Mouse (Mus musculus): ENCODE data around the gene Hist1h2bn. TPM values are rescaled to one million over a fixed set of nuclear protein-coding genes. Genes with fewer than 3 reads are reported as not detected.
"Not testable (repeated sequence)": the region's sequence is repeated elsewhere in the genome, so short reads cannot be mapped to it uniquely, and the experiment has no call there.

Gene Hist1h2bn
- polyA plus RNA-seq, 1 experiment from 2014 or later = 1.4 TPM

DNA sequence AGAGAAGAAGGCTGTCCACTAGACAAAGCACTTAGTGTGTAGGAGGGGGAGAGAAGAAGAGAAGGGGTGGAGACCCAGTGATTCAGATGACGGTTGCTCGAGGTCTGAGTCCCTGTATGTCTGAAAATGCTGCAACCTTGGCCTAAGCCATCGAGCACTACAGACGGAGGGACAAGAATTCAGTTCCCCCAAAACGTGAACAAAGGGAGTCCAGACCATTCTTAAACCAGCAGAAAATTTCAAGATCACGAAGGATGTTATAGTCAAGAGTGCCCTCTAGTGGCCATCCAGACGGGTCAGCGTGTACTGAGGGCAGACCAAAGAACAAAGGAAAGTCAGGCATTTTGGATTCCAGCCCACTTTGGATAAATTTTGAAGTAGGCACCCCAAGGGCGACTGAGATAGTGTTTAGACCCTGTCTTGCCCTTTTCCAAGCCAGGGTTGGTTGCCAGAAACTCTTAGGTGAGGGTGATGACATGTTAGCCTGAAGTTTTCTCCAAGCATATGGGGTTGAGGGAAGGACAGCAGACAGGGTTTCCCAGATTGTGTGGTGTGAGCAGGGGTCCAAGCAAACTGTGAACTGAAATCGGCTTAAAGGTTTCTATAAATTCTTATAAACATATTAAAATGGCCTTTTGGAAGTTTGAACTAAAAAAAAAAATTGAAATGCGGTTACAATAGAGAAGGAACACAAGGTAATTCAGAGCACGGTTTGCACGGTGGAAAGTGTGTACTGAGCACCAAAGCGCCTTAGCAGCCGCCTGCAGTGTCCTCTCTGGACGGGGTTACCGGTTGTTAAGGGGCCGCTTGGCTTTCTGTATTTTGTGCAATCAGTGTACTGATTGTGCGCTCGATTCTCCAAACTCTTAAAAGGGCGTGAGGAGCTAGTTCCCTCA, 19.7 kb upstream of the Hist1h2bn start:
- Histone ChIP-seq H3K4me3 (peak overlapping the region; percentile 60), H3K4me2 (peak overlapping the region; percentile 78), H3K27ac (replicated peaks) (peak overlapping the region; percentile 95), H3K27me3 (replicated peaks) (no peaks in the 10 kb centered on the region), H3K36me3 (no peaks in the 10 kb centered on the region), H3K9me3 (no peaks in the 10 kb centered on the region), H3K4me1 (peaks cover 21% of the 10 kb centered on the region), H3K9ac (peak overlapping the region; percentile 84)
- ATAC-seq (ENCODE audit: extremely low read depth, insufficient number of reproducible peaks, low FRiP score, low TSS enrichment) = peak; percentile 35; the same call in 1 of the 2 replicates
- WGBS = under 1% methylated on average over 21 of the region's 21 CpGs

DNA sequence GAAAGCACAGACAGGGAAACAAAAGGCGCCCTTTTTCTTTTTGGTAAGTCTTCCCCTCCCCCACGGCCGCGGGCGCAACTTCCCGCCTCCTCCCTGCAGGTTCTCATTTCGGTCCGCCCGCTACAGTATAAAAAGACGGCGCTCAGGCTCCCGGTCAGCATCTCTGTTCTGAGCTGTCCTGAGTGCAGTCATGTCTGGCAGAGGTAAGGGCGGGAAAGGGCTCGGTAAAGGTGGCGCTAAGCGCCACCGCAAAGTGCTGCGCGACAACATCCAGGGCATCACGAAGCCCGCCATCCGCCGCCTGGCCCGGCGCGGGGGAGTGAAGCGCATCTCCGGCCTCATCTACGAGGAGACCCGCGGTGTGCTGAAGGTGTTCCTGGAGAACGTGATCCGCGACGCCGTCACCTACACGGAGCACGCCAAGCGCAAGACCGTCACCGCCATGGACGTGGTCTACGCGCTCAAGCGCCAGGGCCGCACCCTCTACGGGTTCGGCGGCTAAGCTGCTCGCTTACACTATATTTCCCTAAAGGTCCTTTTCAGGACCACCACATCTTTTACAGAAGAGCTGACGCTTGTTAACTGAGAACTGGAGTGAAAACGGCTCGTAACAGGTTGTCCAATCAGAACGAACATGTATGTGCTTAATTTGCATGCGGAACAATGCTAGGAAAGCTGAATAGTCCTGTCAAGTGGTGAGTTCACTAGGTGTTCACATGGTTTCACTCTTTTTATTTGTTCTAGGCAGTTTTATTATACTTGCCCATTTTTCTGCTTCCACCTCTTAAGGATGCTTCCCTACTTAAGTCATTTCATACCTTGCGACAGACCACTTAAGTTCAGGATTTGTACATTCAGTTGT, 18.8 kb upstream of the Hist1h2bn start, which contains the start of gene Hist1h4j:
Gene Hist1h4j (plus strand): TSS at position 159 of the 862 bp plus-strand sequence.
- Histone ChIP-seq H3K4me1 (peaks cover 29% of the 10 kb centered on the region), H3K4me3 (peak within 1 kb of the TSS; percentile 60), H3K9ac (peak within 1 kb of the TSS; percentile 84), H3K27ac (replicated peaks) (peak within 1 kb of the TSS; percentile 95), H3K4me2 (peak within 1 kb of the TSS; percentile 78)
- ATAC-seq (ENCODE audit: extremely low read depth, insufficient number of reproducible peaks, low FRiP score, low TSS enrichment) = peak; percentile 70; the same call in 1 of the 2 replicates
- H3K9me3 ChIP-seq; H3K36me3 ChIP-seq; H3K27me3 ChIP-seq (replicated peaks): not testable (repeated sequence)
- WGBS = under 1% methylated on average over 41 of the region's 56 CpGs

DNA sequence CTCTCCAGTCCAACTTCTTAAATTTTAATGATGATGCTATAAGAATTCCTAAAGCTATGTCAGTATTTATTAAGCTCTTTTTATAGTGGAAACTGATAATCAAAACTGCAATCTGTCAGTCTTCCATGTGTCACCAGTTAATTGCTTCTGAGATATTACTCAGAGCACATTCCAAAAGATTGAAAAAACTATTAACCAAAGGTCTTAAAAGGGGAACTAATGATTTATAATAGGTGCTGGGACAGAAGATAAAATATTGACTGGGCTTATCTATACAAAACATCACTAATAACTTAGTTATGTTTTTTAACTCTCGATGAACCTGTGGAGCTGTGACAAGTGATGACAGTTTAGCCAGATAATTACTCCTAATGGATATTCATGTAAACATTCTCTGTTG, 8.9 kb upstream of the Hist1h2bn start:
- Histone ChIP-seq H3K4me2 (no peak overlapping the region), H3K36me3 (no peaks in the 10 kb centered on the region), H3K27ac (replicated peaks) (no peak overlapping the region), H3K4me3 (no peak overlapping the region), H3K27me3 (replicated peaks) (no peaks in the 10 kb centered on the region), H3K9me3 (no peaks in the 10 kb centered on the region), H3K9ac (no peak overlapping the region), H3K4me1 (peaks cover 26% of the 10 kb centered on the region)
- ATAC-seq (ENCODE audit: extremely low read depth, insufficient number of reproducible peaks, low FRiP score, low TSS enrichment) = no peak
- WGBS = 72% methylated on average over 1 of the region's 1 CpGs

DNA sequence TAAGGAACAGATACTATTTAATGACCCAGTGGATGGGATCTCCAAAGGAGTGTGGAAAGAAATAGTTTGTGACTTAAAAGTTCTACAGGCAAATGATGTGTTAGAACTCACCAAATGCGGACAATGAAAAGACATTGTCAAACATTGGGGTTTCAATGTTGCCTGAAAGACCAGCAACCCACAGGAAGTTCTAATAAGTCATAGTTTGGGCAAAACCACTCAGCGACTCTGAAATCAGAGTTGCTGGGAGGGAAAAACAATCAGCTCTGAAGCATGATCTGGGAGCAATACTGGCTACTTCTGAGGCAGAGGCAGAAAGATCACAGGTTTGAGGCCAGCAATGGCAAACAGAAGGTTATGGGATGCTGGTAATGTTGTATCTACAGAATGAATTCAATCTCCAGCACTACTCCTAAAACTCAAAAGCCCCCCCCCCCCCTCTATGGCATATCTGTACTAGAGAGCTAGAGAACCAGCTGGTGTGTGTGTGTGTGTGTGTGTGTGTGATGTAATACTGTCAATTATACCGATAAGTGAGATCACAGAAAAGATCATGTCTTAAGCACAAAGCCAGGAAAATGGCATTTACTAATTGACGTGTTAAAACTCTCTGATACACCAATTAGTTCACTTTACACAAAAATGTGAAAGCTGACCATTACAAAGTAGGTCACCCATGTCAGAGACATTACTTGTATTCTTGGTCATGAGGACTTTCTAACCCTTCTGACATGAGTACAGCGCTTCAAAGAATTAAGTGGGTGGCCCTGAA, 4.3 kb upstream of the Hist1h2bn start:
- Histone ChIP-seq H3K9ac (peak overlapping the region; percentile 86), H3K9me3 (no peaks in the 10 kb centered on the region), H3K4me1 (peaks cover 44% of the 10 kb centered on the region), H3K27ac (replicated peaks) (peak overlapping the region; percentile 94), H3K36me3 (no peaks in the 10 kb centered on the region), H3K4me2 (peak overlapping the region; percentile 76), H3K27me3 (replicated peaks) (no peaks in the 10 kb centered on the region), H3K4me3 (peak overlapping the region; percentile 60)
- WGBS = 5% methylated on average over 5 of the region's 5 CpGs
- ATAC-seq (ENCODE audit: extremely low read depth, insufficient number of reproducible peaks, low FRiP score, low TSS enrichment) = no peak

DNA sequence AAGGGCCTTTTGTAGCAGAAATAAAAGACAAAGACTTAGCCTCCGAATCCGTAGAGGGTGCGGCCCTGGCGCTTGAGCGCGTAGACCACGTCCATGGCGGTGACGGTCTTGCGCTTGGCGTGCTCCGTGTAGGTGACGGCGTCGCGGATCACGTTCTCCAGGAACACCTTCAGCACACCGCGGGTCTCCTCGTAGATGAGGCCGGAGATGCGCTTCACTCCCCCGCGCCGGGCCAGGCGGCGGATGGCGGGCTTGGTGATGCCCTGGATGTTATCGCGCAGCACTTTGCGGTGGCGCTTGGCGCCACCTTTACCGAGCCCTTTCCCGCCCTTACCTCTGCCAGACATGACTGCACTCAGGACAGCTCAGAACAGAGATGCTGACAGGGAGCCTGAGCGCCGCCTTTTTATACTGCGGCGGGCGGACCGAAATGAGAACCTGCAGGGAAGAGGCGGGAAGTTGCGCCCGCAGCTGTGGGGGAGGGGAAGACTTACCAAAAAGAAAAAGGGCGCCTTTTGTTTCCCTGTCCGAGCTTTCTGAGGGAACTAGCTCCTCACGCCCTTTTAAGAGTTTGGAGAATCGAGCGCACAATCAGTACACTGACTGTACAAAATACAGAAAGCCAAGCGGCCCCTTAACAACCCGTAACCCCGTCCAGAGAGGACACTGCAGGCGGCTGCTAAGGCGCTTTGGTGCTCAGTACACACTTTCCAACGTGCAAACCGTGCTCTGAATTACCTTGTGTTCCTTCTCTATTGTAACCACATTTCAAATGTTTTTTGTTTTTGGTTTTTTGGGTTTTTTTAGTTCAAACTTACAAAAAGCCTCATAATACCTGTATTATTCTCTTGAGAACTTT, 3.5 kb upstream of the Hist1h2bn start, which contains the start of gene Hist1h4k:
Gene Hist1h4k (minus strand): TSS at position 347 of the 859 bp plus-strand sequence.
- WGBS = under 1% methylated on average over 48 of the region's 56 CpGs
- not testable (repeated sequence) for H3K27me3 ChIP-seq (replicated peaks); H3K9me3 ChIP-seq; H3K36me3 ChIP-seq
- peaks cover 50% of the 10 kb centered on the region for H3K4me1 ChIP-seq
- H3K9ac ChIP-seq = peak within 1 kb of the TSS; percentile 86
- peak within 1 kb of the TSS; percentile 81 for H3K4me2 ChIP-seq
- H3K4me3 ChIP-seq = peak within 1 kb of the TSS; percentile 60
- H3K27ac ChIP-seq (replicated peaks) = peak within 1 kb of the TSS; percentile 94
- ATAC-seq (ENCODE audit: extremely low read depth, insufficient number of reproducible peaks, low FRiP score, low TSS enrichment) = peak; percentile 64; the same call in 1 of the 2 replicates

DNA sequence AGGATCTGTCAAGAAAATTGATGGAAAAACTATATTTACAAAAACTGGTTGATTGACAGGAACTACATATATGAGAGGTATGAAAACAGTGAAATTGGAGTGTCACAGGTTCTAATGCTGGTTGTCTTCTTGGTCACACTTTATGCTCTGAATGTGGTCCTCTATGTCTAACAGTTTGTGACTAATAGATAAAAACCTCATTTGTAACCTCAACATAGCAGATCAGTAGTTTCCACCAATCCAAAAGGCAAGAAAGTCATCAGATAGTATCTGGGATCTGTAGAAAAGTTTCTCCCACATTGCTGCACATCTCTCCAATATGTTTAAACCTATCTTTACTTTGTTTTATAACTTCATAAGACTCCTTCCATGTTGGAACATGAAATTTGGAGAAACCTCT, 2.5 kb upstream of the Hist1h2bn start:
- H3K36me3 ChIP-seq = no peaks in the 10 kb centered on the region
- ATAC-seq (ENCODE audit: extremely low read depth, insufficient number of reproducible peaks, low FRiP score, low TSS enrichment) = no peak
- H3K4me2 ChIP-seq = peak overlapping the region; percentile 81; the same call in 1 of the 2 replicates
- no peak overlapping the region for H3K4me3 ChIP-seq
- H3K4me1 ChIP-seq = peaks cover 56% of the 10 kb centered on the region
- no peaks in the 10 kb centered on the region for H3K27me3 ChIP-seq (replicated peaks)
- H3K9ac ChIP-seq = no peak overlapping the region
- peak overlapping the region; percentile 93 for H3K27ac ChIP-seq (replicated peaks)
- no peaks in the 10 kb centered on the region for H3K9me3 ChIP-seq

DNA sequence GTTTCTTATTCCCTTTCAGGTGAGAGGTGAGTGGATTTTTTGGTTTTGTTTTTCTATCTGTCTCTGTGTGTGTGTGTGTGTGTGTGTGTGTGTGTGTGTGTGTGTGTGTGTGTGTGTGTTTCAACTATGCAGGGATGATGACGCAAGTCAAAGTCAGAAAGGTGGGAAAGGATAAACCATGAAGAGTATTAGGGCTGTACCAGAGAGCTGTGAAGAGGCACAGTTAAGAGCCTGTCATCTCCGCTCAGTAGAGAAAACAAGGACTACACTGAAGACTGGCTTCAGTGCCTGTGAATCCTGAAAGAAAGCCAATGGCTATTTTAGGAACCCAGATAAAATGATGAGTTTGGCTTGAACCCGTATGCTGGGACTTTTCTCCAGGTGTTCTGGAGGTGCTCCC, 2.1 kb upstream of the Hist1h2bn start:
- Histone ChIP-seq H3K27me3 (replicated peaks) (no peaks in the 10 kb centered on the region), H3K9me3 (no peaks in the 10 kb centered on the region), H3K9ac (peak overlapping the region; percentile 84; the same call in 1 of the 2 replicates), H3K4me1 (peaks cover 59% of the 10 kb centered on the region), H3K27ac (replicated peaks) (peak overlapping the region; percentile 93), H3K4me3 (no peak overlapping the region), H3K4me2 (peak overlapping the region; percentile 81), H3K36me3 (no peaks in the 10 kb centered on the region)
- 30% methylated on average over 3 of the region's 3 CpGs for WGBS
- no peak for ATAC-seq (ENCODE audit: extremely low read depth, insufficient number of reproducible peaks, low FRiP score, low TSS enrichment)

DNA sequence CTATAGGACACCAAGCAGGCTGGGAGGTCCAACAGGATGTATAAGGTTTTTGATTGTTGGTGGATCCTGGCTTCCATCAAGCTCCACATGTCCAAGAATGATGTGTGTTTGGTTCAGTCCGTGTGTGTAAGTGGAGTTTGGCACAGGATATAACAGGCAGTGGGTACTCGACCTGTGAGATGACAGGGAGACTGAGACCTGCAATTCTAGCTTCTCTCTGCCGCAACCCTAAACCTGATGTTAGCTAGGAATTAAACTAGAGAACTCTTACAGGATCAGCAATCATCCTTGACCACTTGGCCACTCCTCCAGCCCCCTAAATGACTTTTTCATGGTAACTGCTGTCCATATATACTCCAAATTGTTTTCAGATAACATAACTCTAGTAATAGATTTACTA, 1.6 kb upstream of the Hist1h2bn start:
- H3K4me1 ChIP-seq = peaks cover 58% of the 10 kb centered on the region
- peak overlapping the region; percentile 93 for H3K27ac ChIP-seq (replicated peaks)
- no peaks in the 10 kb centered on the region for H3K36me3 ChIP-seq
- H3K9ac ChIP-seq = peak overlapping the region; percentile 84
- peak overlapping the region; percentile 58; the same call in 1 of the 2 replicates for H3K4me3 ChIP-seq
- no peaks in the 10 kb centered on the region for H3K9me3 ChIP-seq
- peak overlapping the region; percentile 81 for H3K4me2 ChIP-seq
- ATAC-seq (ENCODE audit: extremely low read depth, insufficient number of reproducible peaks, low FRiP score, low TSS enrichment) = no peak
- H3K27me3 ChIP-seq (replicated peaks) = no peaks in the 10 kb centered on the region
- 38% methylated on average over 3 of the region's 3 CpGs for WGBS

DNA sequence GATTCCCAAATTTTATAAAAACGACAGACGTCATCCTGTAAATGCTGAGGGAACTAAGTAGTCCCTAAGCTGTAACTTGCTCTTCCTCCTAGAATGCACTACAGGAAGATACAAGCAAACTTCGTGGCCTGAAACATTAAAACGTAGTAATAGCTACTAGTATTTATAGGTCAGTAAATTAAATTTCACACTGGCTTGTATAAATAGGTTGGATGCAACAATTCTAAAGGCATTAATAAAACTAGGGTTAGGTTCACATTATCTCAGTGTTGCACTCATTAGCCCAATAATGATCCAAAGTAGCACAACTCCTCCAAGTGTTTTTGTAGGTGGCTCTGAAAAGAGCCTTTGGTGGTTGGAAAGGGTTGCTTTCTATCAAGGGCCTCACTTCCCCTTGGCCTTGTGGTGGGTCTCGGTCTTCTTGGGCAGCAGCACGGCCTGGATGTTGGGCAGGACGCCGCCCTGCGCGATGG, 836 bp upstream of the Hist1h2bn start:
- Histone ChIP-seq H3K4me2 (peak overlapping the region; percentile 81), H3K4me3 (peak overlapping the region; percentile 58), H3K36me3 (no peaks in the 10 kb centered on the region), H3K9me3 (no peaks in the 10 kb centered on the region), H3K9ac (peak overlapping the region; percentile 84), H3K4me1 (peaks cover 55% of the 10 kb centered on the region), H3K27ac (replicated peaks) (peak overlapping the region; percentile 93), H3K27me3 (replicated peaks) (no peaks in the 10 kb centered on the region)
- WGBS = 3% methylated on average over 10 of the region's 10 CpGs
- no peak for ATAC-seq (ENCODE audit: extremely low read depth, insufficient number of reproducible peaks, low FRiP score, low TSS enrichment)

All from heart, embryonic 13.5 days (tissue).